22 mouse cellular contexts compared by ENCODE assay signal in genomic region chr19:36109318-36109944, GRCm38 (mm10). TPM values are rescaled to one million over a fixed set of nuclear protein-coding genes. Genes with fewer than 3 reads are reported as not detected.
A peak's percentile ranks its signal among the peaks of the same experiment; 100 is the strongest.
DNase-seq lines count a peak whose midpoint lies in the region; ATAC-seq and TF ChIP-seq lines count a peak whose summit lies in the region.
"Had no signal": no experiment of that assay in that cellular context is flagged by ENCODE, and none has a peak within 500 bp of the region (broad histone marks: within the 10 kb centered on the region; RNA-seq: fewer than 3 reads in every experiment).

No protein-coding gene starts in this region.

- DNase-seq in heart, adult 11 months = peak; percentile 82
- no peak for DNase-seq in heart, adult 8-10 months (ENCODE audit: low spot score)
- no peak for DNase-seq in lung, postnatal 14 days
- DNase-seq in R1 (ENCODE audit: low read depth, low spot score) = peak; percentile 19
- DNase-seq in hindbrain, postnatal 0 days (ENCODE audit: low spot score) = peak; percentile 46
- DNase-seq in left cerebral cortex, postnatal 36 days (ENCODE audit: low spot score in 2 of 2) = no peak
- DNase-seq in B cell, adult 2 months = no peak
- DNase-seq: adrenal gland, postnatal 14 days; cerebellum, adult 18-20 months; gastrocnemius, postnatal 14 days; heart, postnatal 14 days; kidney, adult 9 months; kidney, postnatal 36 days; layer of hippocampus, postnatal 36 days; right cerebral cortex, postnatal 14 days had no signal

- H3K27me3 ChIP-seq in lung, embryonic 15.5 days = peaks cover 5% of the 10 kb centered on the region; the same call in 1 of the 2 replicates
- no peaks in the 10 kb centered on the region for H3K27me3 ChIP-seq in hindbrain, postnatal 0 days (ENCODE audit: insufficient read depth, low read length)
- H3K27me3 ChIP-seq: embryonic facial prominence, embryonic 12.5 days had no signal

- H3K4me3 ChIP-seq in lung, embryonic 15.5 days = no peak overlapping the region
- peak overlapping the region; percentile 18 for H3K4me3 ChIP-seq in hindbrain, postnatal 0 days (ENCODE audit: low read length)
- H3K4me3 ChIP-seq: embryonic facial prominence, embryonic 12.5 days; limb, embryonic 10.5 days had no signal

- no peak for TF ChIP-seq CTCF in hindbrain, postnatal 0 days (IDR thresholded peaks at IDR 0.05; ENCODE audit: low read depth)

- WGBS in lung, embryonic 15.5 days = 65% methylated on average over 26 of the region's 26 CpGs
- 49% methylated on average over 26 of the region's 26 CpGs for WGBS in hindbrain, postnatal 0 days

- no peak overlapping the region for H3K9ac ChIP-seq in lung, embryonic 15.5 days
- no peak overlapping the region for H3K9ac ChIP-seq in hindbrain, postnatal 0 days (replicated peaks; ENCODE audit: low read length)
- H3K9ac ChIP-seq: embryonic facial prominence, embryonic 12.5 days had no signal

- intact Hi-C loops in left cerebral cortex, postnatal 36 days (cut with DNase I) = no loop called here

- peak overlapping the region; percentile 29 for H3K4me2 ChIP-seq in lung, embryonic 15.5 days
- H3K4me2 ChIP-seq in hindbrain, postnatal 0 days (ENCODE audit: low read depth, low read length) = peak overlapping the region; percentile 44
- H3K4me2 ChIP-seq: embryonic facial prominence, embryonic 12.5 days; liver, embryonic 11.5 days had no signal

- H3K36me3 ChIP-seq in lung, embryonic 15.5 days = 0 out of 2 replicates have a peak, but pooled peaks cover 7% of the 10 kb centered on the region
- 0 out of 2 replicates have a peak, but pooled peaks cover 3% of the 10 kb centered on the region for H3K36me3 ChIP-seq in hindbrain, postnatal 0 days (ENCODE audit: insufficient read depth, low read length)

- no peak for ATAC-seq in lung, embryonic 15.5 days (ENCODE audit: borderline replicate concordance, extremely low read depth, low FRiP score, low TSS enrichment)
- ATAC-seq in hindbrain, postnatal 0 days = peak; percentile 78
- ATAC-seq: activated CD4-positive, CD25-positive, alpha-beta regulatory T cell, adult 4 months had no signal

- no peak overlapping the region for H3K27ac ChIP-seq in lung, embryonic 15.5 days
- H3K27ac ChIP-seq in hindbrain, postnatal 0 days = no peak overlapping the region
- H3K27ac ChIP-seq: embryonic facial prominence, embryonic 12.5 days; limb, embryonic 10.5 days had no signal

- peaks cover 6% of the 10 kb centered on the region; the same call in 1 of the 2 replicates for H3K4me1 ChIP-seq in lung, embryonic 15.5 days
- no peaks in the 10 kb centered on the region for H3K4me1 ChIP-seq in hindbrain, postnatal 0 days (ENCODE audit: insufficient read depth, low read length)
- H3K4me1 ChIP-seq: embryonic facial prominence, embryonic 12.5 days had no signal

- no peaks in the 10 kb centered on the region for H3K9me3 ChIP-seq in lung, embryonic 15.5 days
- no peaks in the 10 kb centered on the region for H3K9me3 ChIP-seq in hindbrain, postnatal 0 days (ENCODE audit: low read length)
- H3K9me3 ChIP-seq: embryonic facial prominence, embryonic 12.5 days; limb, embryonic 10.5 days had no signal

RNA-seq across cellular contexts. Expression of gene Ankrd1, which starts 10.5 kb away (rescaled TPM):
- total RNA-seq in heart, adult 8-10 months (2022) = 1,000 to 10,000 TPM in 2 of 4 experiments, 100 to 1,000 TPM in 2; 472 to 1,222 (median 1,005) TPM
- polyA plus RNA-seq in lung, embryonic 15.5 days (2015; fragmentation: Nextera tagmentation; extraction: Ambion mirVana) = 7.9 and 12.5 TPM in 2 replicates
- total RNA-seq in hindbrain, postnatal 0 days (2014; rRNA removed) = 0.10 and 0.29 TPM in 2 replicates
- 0.09 TPM in 1 of 2 replicates, not detected in the other for polyA plus RNA-seq in hindbrain, postnatal 0 days (2015; fragmentation: Nextera tagmentation; extraction: Ambion mirVana)
- total RNA-seq in left cerebral cortex, postnatal 36 days (2021) = not detected
- total RNA-seq: adrenal gland, postnatal 14 days; common myeloid progenitor, adult 5-6 weeks; layer of hippocampus, postnatal 36 days had no signal
- polyA plus RNA-seq: activated CD4-positive, CD25-positive, alpha-beta regulatory T cell, adult 4 months; intestine, embryonic 14.5 days had no signal

RNA-seq across cellular contexts. Expression of gene Rpp30, which starts 25.9 kb away (rescaled TPM):
- 10 to 100 TPM; 12.7 to 16.2 (median 15.0) TPM for total RNA-seq in heart, adult 8-10 months (2022)
- 85.3 and 89.3 TPM in 2 replicates for polyA plus RNA-seq in lung, embryonic 15.5 days (2015; fragmentation: Nextera tagmentation; extraction: Ambion mirVana)
- 16.8 and 21.3 TPM in 2 replicates for total RNA-seq in hindbrain, postnatal 0 days (2014; rRNA removed)
- polyA plus RNA-seq in hindbrain, postnatal 0 days (2015; fragmentation: Nextera tagmentation; extraction: Ambion mirVana) = 72.8 and 77.7 TPM in 2 replicates
- total RNA-seq in left cerebral cortex, postnatal 36 days (2021) = 10 to 100 TPM; 16.2 to 17.7 TPM

RNA-seq across cellular contexts. Expression of gene Htr7, which starts 52.1 kb away (rescaled TPM):
- total RNA-seq in heart, adult 8-10 months (2022) = under 1 TPM; 0.37 to 0.47 (median 0.39) TPM
- polyA plus RNA-seq in lung, embryonic 15.5 days (2015; fragmentation: Nextera tagmentation; extraction: Ambion mirVana) = 0.06 and 0.29 TPM in 2 replicates
- total RNA-seq in hindbrain, postnatal 0 days (2014; rRNA removed) = 36.6 and 39.4 TPM in 2 replicates
- 16.9 and 17.1 TPM in 2 replicates for polyA plus RNA-seq in hindbrain, postnatal 0 days (2015; fragmentation: Nextera tagmentation; extraction: Ambion mirVana)
- 10 to 100 TPM; 12.4 to 12.6 TPM for total RNA-seq in left cerebral cortex, postnatal 36 days (2021)
- total RNA-seq: common myeloid progenitor, adult 5-6 weeks had no signal
- polyA plus RNA-seq: activated CD4-positive, CD25-positive, alpha-beta regulatory T cell, adult 4 months; intestine, embryonic 14.5 days; limb, embryonic 10.5 days; liver, embryonic 11.5 days had no signal

Comparison
In these comparisons a context has a peak if more than half of its experiments do, and no peak if none do; other contexts are left out.
1. DNase-seq: peak in heart, adult 11 months (single experiment), R1 (single experiment) and hindbrain, postnatal 0 days (single experiment); none in heart, adult 8-10 months (single experiment), lung, postnatal 14 days (single experiment), left cerebral cortex, postnatal 36 days (0 of 2) and B cell, adult 2 months (0 of 2).
2. RNA of gene Ankrd1, which starts 10.5 kb away (total RNA-seq): 472 to 1,222 TPM in heart, adult 8-10 months; 0.10 to 0.29 TPM in hindbrain, postnatal 0 days and not detected in left cerebral cortex, postnatal 36 days; every median in the first group is over 100 times any median in the second.
3. RNA of gene Htr7, which starts 52.1 kb away (total RNA-seq): 36.6 to 39.4 TPM in hindbrain, postnatal 0 days and 12.4 to 12.6 TPM in left cerebral cortex, postnatal 36 days; 0.37 to 0.47 TPM in heart, adult 8-10 months; every median in the first group is over 4 times any median in the second.